Mouse (Mus musculus) liver, embryonic 14.5 days (tissue): ENCODE results near the gene Gapvd1.

Experiments used
- CTCF ChIP-seq: IDR thresholded peaks from 2 replicates; pipeline ENCODE4 v1.5.1; 2016; ENCODE audit warnings: antibody characterized with exemption, low read depth, control low read depth
- EP300 ChIP-seq: IDR thresholded peaks from 2 replicates; pipeline ENCODE4 v1.6.1; 2016; ENCODE audit warnings: antibody characterized with exemption, low read depth

- TF ChIP-seq CTCF = no peak
- TF ChIP-seq EP300 = no peak
Observed at GRCm38 (mm10) chr2:34628903-34629540, 126.0 kb downstream of the Gapvd1 start.
